In genomic region chr15:5045560-5046284, GRCm38 (mm10) we compare ENCODE assay signal across 8 mouse cellular contexts. TPM values are rescaled to one million over a fixed set of nuclear protein-coding genes. Genes with fewer than 3 reads are reported as not detected.
DNase-seq lines count a peak whose midpoint lies in the region; ATAC-seq and TF ChIP-seq lines count a peak whose summit lies in the region.

No protein-coding gene starts in this region.

- no peaks in the 10 kb centered on the region for H3K9me3 ChIP-seq in heart, embryonic 11.5 days (replicated peaks; ENCODE audit: control insufficient read depth, low read length)
- H3K9me3 ChIP-seq in liver, embryonic 11.5 days (ENCODE audit: control insufficient read depth, low read length): no peaks in the 10 kb centered on the region

- TF ChIP-seq POLR2A in heart, adult 2 months (IDR thresholded peaks at IDR 0.05; ENCODE audit: insufficient read depth, low read depth, low read length): no peak

- H3K27ac ChIP-seq in heart, embryonic 11.5 days (ENCODE audit: low read depth, low read length): no peak overlapping the region
- H3K27ac ChIP-seq in heart, adult 2 months: no peak overlapping the region
- no peak overlapping the region for H3K27ac ChIP-seq in liver, embryonic 11.5 days (ENCODE audit: low read depth, low read length)

- WGBS in heart, embryonic 11.5 days (ENCODE audit: insufficient replicate concordance): 29% methylated on average over 11 of the region's 11 CpGs
- WGBS in heart, adult 2 months: 27% methylated on average over 11 of the region's 11 CpGs
- 33% methylated on average over 11 of the region's 11 CpGs for WGBS in liver, embryonic 11.5 days

- no peak overlapping the region for H3K4me3 ChIP-seq in heart, embryonic 11.5 days (ENCODE audit: low read depth, low read length)
- H3K4me3 ChIP-seq in heart, adult 2 months: no peak overlapping the region
- H3K4me3 ChIP-seq in liver, embryonic 11.5 days (ENCODE audit: low read depth, low read length): no peak overlapping the region

- H3K36me3 ChIP-seq in heart, embryonic 11.5 days (ENCODE audit: control insufficient read depth, insufficient read depth, low read length): no peaks in the 10 kb centered on the region
- H3K36me3 ChIP-seq in heart, adult 2 months (ENCODE audit: control insufficient read depth, insufficient read depth, low read length): no peaks in the 10 kb centered on the region
- no peaks in the 10 kb centered on the region for H3K36me3 ChIP-seq in liver, embryonic 11.5 days (ENCODE audit: control insufficient read depth, insufficient read depth, low read length)

- H3K9ac ChIP-seq in heart, embryonic 11.5 days (ENCODE audit: low read depth, low read length): no peak overlapping the region
- H3K9ac ChIP-seq in heart, adult 2 months (ENCODE audit: low read depth, low read length): no peak overlapping the region
- H3K9ac ChIP-seq in liver, embryonic 11.5 days (ENCODE audit: low read depth, low read length): no peak overlapping the region

- no peaks in the 10 kb centered on the region; the same call in 1 of the 2 replicates for H3K4me1 ChIP-seq in heart, embryonic 11.5 days (ENCODE audit: control insufficient read depth, insufficient read depth, low read length)
- no peaks in the 10 kb centered on the region for H3K4me1 ChIP-seq in heart, adult 2 months (ENCODE audit: control insufficient read depth, insufficient read depth, low read length)
- H3K4me1 ChIP-seq in liver, embryonic 11.5 days (replicated peaks; ENCODE audit: control insufficient read depth, insufficient read depth, low read length): no peaks in the 10 kb centered on the region

- peak overlapping the region; percentile 29; the same call in 1 of the 2 replicates for H3K4me2 ChIP-seq in heart, embryonic 11.5 days
- H3K4me2 ChIP-seq in liver, embryonic 11.5 days: no peak overlapping the region

- no peak for TF ChIP-seq CTCF in heart, adult 2 months (IDR thresholded peaks at IDR 0.05)

- H3K79me2 ChIP-seq in heart, adult 2 months (replicated peaks; ENCODE audit: control insufficient read depth, insufficient read depth, low read length): no peaks in the 10 kb centered on the region

- H3K27me3 ChIP-seq in heart, embryonic 11.5 days (ENCODE audit: control insufficient read depth, insufficient read depth, low read length): no peaks in the 10 kb centered on the region
- no peaks in the 10 kb centered on the region for H3K27me3 ChIP-seq in heart, adult 2 months (ENCODE audit: control insufficient read depth, insufficient read depth, low read length)
- H3K27me3 ChIP-seq in liver, embryonic 11.5 days (replicated peaks; ENCODE audit: control insufficient read depth, insufficient read depth, low read length): no peaks in the 10 kb centered on the region

- no peak for DNase-seq in heart, adult 2 months
- DNase-seq in CD4-positive, CD25-positive, alpha-beta regulatory T cell, adult 2 months (ENCODE audit: low read depth, low spot score): peak; percentile 33
- peak; percentile 56 to 73 for DNase-seq in frontal cortex, adult 2 months (ENCODE audit: extremely low spot score in 1 of 2, low spot score in 1 of 2)
- peak; percentile 23 to 26 for DNase-seq in left cerebral cortex, postnatal 36 days (ENCODE audit: low spot score in 2 of 2)
- DNase-seq in liver, embryonic 11.5 days (ENCODE audit: low spot score): no peak
- no peak for DNase-seq in liver
- no peak for DNase-seq in cerebellum, adult 8-10 months

- ATAC-seq in heart, embryonic 11.5 days (replicated peaks; ENCODE audit: insufficient number of reproducible peaks, low FRiP score, low TSS enrichment): peak; percentile 77
- no peak; the same call in 1 of the 2 replicates for ATAC-seq in liver, embryonic 11.5 days (replicated peaks; ENCODE audit: low FRiP score)

- TF ChIP-seq EP300 in heart, adult 2 months (IDR thresholded peaks at IDR 0.05; ENCODE audit: insufficient read depth, low read depth, low read length): no peak

- intact Hi-C loops in heart, adult 2 months (cut with DNase I): no loop called here
- intact Hi-C loops in left cerebral cortex, postnatal 36 days (cut with DNase I): no loop called here

RNA-seq across cellular contexts. Expression of gene C7, which starts 17.8 kb away (rescaled TPM):
- polyA plus RNA-seq in heart, embryonic 11.5 days (2014; fragmentation: Nextera tagmentation; extraction: Ambion mirVana): 0.14 TPM in 1 of 2 replicates, not detected in the other
- 1 to 10 TPM; 1.8 to 5.7 TPM for total RNA-seq in heart, adult 2 months (2021)
- 1.6 and 4.1 TPM in 2 replicates for polyA plus RNA-seq in heart, adult 2 months (2012; rRNA removed)
- 0.59 and 0.84 TPM in 2 replicates for polyA plus RNA-seq in frontal cortex, adult 2 months (2012; rRNA removed)
- total RNA-seq in left cerebral cortex, postnatal 36 days (2021): 1 to 10 TPM in 1 of 2 experiments, under 1 TPM in 1; 0.86 to 1.2 TPM
- polyA plus RNA-seq in liver, embryonic 11.5 days (2014; fragmentation: Nextera tagmentation; extraction: Ambion mirVana): 0.08 and 0.10 TPM in 2 replicates

Comparison
In these comparisons a context has a peak if more than half of its experiments do, and no peak if none do; other contexts are left out.
1. DNase-seq: peak in CD4-positive, CD25-positive, alpha-beta regulatory T cell, adult 2 months (single experiment), frontal cortex, adult 2 months (2 of 2) and left cerebral cortex, postnatal 36 days (2 of 2); none in heart, adult 2 months (0 of 2), liver, embryonic 11.5 days (single experiment), liver (single experiment) and cerebellum, adult 8-10 months (single experiment).